ENCODE assay signal across 8 mouse cellular contexts in genomic region chr13:52928392-52928791, GRCm38 (mm10). TPM values are rescaled to one million over a fixed set of nuclear protein-coding genes. Genes with fewer than 3 reads are reported as not detected.
A peak's percentile ranks its signal among the peaks of the same experiment; 100 is the strongest.
DNase-seq lines count a peak whose midpoint lies in the region; ATAC-seq and TF ChIP-seq lines count a peak whose summit lies in the region.

No protein-coding gene starts in this region.

- ATAC-seq in forebrain, embryonic 12.5 days (ENCODE audit: low FRiP score): no peak
- no peak for ATAC-seq in liver, embryonic 14.5 days (ENCODE audit: insufficient read depth)

- no peak for TF ChIP-seq EP300 in liver, embryonic 14.5 days (IDR thresholded peaks at IDR 0.05; ENCODE audit: low read depth)

- TF ChIP-seq POLR2A in kidney, adult 2 months (IDR thresholded peaks at IDR 0.05; ENCODE audit: low read depth, low read length): no peak

- TF ChIP-seq CTCF in kidney, adult 2 months (conservative IDR thresholded peaks at IDR 0.05; ENCODE audit: insufficient read depth, insufficient read length, low read depth, low read length): no peak
- no peak for TF ChIP-seq CTCF in liver, embryonic 14.5 days (IDR thresholded peaks at IDR 0.05; ENCODE audit: low read depth)

- no peak overlapping the region for H3K27ac ChIP-seq in kidney, adult 2 months (ENCODE audit: insufficient read depth, low read depth, low read length)
- H3K27ac ChIP-seq in forebrain, embryonic 12.5 days: no peak overlapping the region
- no peak overlapping the region for H3K27ac ChIP-seq in liver, embryonic 14.5 days

- peaks cover 13% of the 10 kb centered on the region; the same call in 1 of the 2 replicates for H3K4me1 ChIP-seq in kidney, adult 2 months (ENCODE audit: control insufficient read depth, insufficient read depth, low read length)
- H3K4me1 ChIP-seq in forebrain, embryonic 12.5 days: peaks cover 27% of the 10 kb centered on the region
- H3K4me1 ChIP-seq in liver, embryonic 14.5 days (replicated peaks; ENCODE audit: control insufficient read depth in 2 of 2, insufficient read depth in 2 of 2, low read length in 1 of 2): peaks cover 4 to 15% of the 10 kb centered on the region in 2 experiments; a peak in 3 of 4 replicates

- DNase-seq in kidney, adult 2 months: no peak
- no peak for DNase-seq in kidney, postnatal 10 days
- DNase-seq in MEL-GATA-1-ER (ENCODE audit: extremely low read depth, low read depth): peak; percentile 7
- no peak for DNase-seq in liver, embryonic 14.5 days (ENCODE audit: low read depth in 3 of 3, low spot score in 3 of 3)
- DNase-seq in embryo, embryonic 10.5 days (ENCODE audit: low spot score): no peak
- DNase-seq in natural killer cell, adult 2 months (ENCODE audit: low spot score in 2 of 2): no peak
- no peak for DNase-seq in kidney, adult 18-20 months

- 50% methylated on average over 9 of the region's 9 CpGs for WGBS in kidney, adult 2 months
- 74% methylated on average over 9 of the region's 9 CpGs for WGBS in forebrain, embryonic 12.5 days
- WGBS in liver, embryonic 14.5 days (ENCODE audit: insufficient replicate concordance): 57% methylated on average over 9 of the region's 9 CpGs

- no peaks in the 10 kb centered on the region for H3K9me3 ChIP-seq in forebrain, embryonic 12.5 days
- H3K9me3 ChIP-seq in liver, embryonic 14.5 days (ENCODE audit: control insufficient read depth, low read length): no peaks in the 10 kb centered on the region

- H3K4me3 ChIP-seq in kidney, adult 2 months (ENCODE audit: insufficient read depth, low read depth, low read length): peak overlapping the region; percentile 5
- peak overlapping the region; percentile 86 for H3K4me3 ChIP-seq in forebrain, embryonic 12.5 days (replicated peaks)
- peak overlapping the region; percentile 82 to 88 for H3K4me3 ChIP-seq in liver, embryonic 14.5 days (ENCODE audit: insufficient read depth in 1 of 2, low read depth in 2 of 2, low read length in 2 of 2)

- no peaks in the 10 kb centered on the region for H3K36me3 ChIP-seq in kidney, adult 2 months (ENCODE audit: control insufficient read depth, insufficient read depth, low read length)
- no peaks in the 10 kb centered on the region for H3K36me3 ChIP-seq in forebrain, embryonic 12.5 days (replicated peaks)
- no peaks in the 10 kb centered on the region for H3K36me3 ChIP-seq in liver, embryonic 14.5 days (replicated peaks; ENCODE audit: control insufficient read depth, insufficient read depth, low read depth)

- H3K4me2 ChIP-seq in forebrain, embryonic 12.5 days: peak overlapping the region; percentile 67
- peak overlapping the region; percentile 77 for H3K4me2 ChIP-seq in liver, embryonic 14.5 days (ENCODE audit: low read depth)

- no peaks in the 10 kb centered on the region for H3K27me3 ChIP-seq in kidney, adult 2 months (replicated peaks; ENCODE audit: control insufficient read depth, insufficient read depth, low read length)
- H3K27me3 ChIP-seq in forebrain, embryonic 12.5 days: no peaks in the 10 kb centered on the region; the same call in 1 of the 2 replicates
- no peaks in the 10 kb centered on the region for H3K27me3 ChIP-seq in liver, embryonic 14.5 days (ENCODE audit: control insufficient read depth, insufficient read depth, low read length)

- H3K9ac ChIP-seq in forebrain, embryonic 12.5 days: peak overlapping the region; percentile 72; the same call in 1 of the 2 replicates
- H3K9ac ChIP-seq in liver, embryonic 14.5 days (replicated peaks): peak overlapping the region; percentile 83

RNA-seq across cellular contexts. Expression of gene Auh, which starts 1.1 kb away (rescaled TPM):
- polyA plus RNA-seq in kidney, adult 2 months (2012; rRNA removed): 72.7 and 88.6 TPM in 2 replicates
- 38.9 and 42.7 TPM in 2 replicates for polyA plus RNA-seq in forebrain, embryonic 12.5 days (2016; fragmentation: Nextera tagmentation; extraction: Ambion mirVana)
- polyA plus RNA-seq in liver, embryonic 14.5 days (2012; rRNA removed): 10.7 and 16.1 TPM in 2 replicates
- 26.2 and 26.5 TPM in 2 replicates for polyA plus RNA-seq in liver, embryonic 14.5 days (2014; fragmentation: Nextera tagmentation; extraction: Ambion mirVana)

RNA-seq across cellular contexts. Expression of gene Nfil3, which starts 52.5 kb away (rescaled TPM):
- polyA plus RNA-seq in kidney, adult 2 months (2012; rRNA removed): 4.0 and 4.2 TPM in 2 replicates
- 27.3 and 28.8 TPM in 2 replicates for polyA plus RNA-seq in forebrain, embryonic 12.5 days (2016; fragmentation: Nextera tagmentation; extraction: Ambion mirVana)
- polyA plus RNA-seq in liver, embryonic 14.5 days (2012; rRNA removed): 0.81 and 1.0 TPM in 2 replicates
- 2.1 and 2.6 TPM in 2 replicates for polyA plus RNA-seq in liver, embryonic 14.5 days (2014; fragmentation: Nextera tagmentation; extraction: Ambion mirVana)

Comparison
In these comparisons a context has a peak if more than half of its experiments do, and no peak if none do; other contexts are left out.
1. H3K4me3 ChIP-seq: peak in every context shown above with its lines; median percentile 86 in forebrain, embryonic 12.5 days; 85 in liver, embryonic 14.5 days; 5 in kidney, adult 2 months.